In genomic region chr1:62716836-62717478, GRCm38 (mm10) we compare ENCODE assay signal across 10 mouse cellular contexts. TPM values are rescaled to one million over a fixed set of nuclear protein-coding genes. Genes with fewer than 3 reads are reported as not detected.
DNase-seq lines count a peak whose midpoint lies in the region; ATAC-seq lines count a peak whose summit lies in the region.
"Had no signal": no experiment of that assay in that cellular context is flagged by ENCODE, and none has a peak within 500 bp of the region (broad histone marks: within the 10 kb centered on the region; RNA-seq: fewer than 3 reads in every experiment).

No protein-coding gene starts in this region.

- no peaks in the 10 kb centered on the region for H3K27me3 ChIP-seq in midbrain, embryonic 14.5 days (ENCODE audit: control insufficient read depth, insufficient read depth, low read length)
- peaks cover 32% of the 10 kb centered on the region for H3K27me3 ChIP-seq in midbrain, embryonic 10.5 days (ENCODE audit: low read depth, poor library complexity, severe bottlenecking)
- no peaks in the 10 kb centered on the region for H3K27me3 ChIP-seq in hindbrain, embryonic 16.5 days (replicated peaks; ENCODE audit: control insufficient read depth, insufficient read depth, low read length)
- H3K27me3 ChIP-seq: heart, embryonic 13.5 days had no signal

- H3K4me3 ChIP-seq in midbrain, embryonic 14.5 days (replicated peaks; ENCODE audit: low read depth, low read length): no peak overlapping the region
- no peak overlapping the region for H3K4me3 ChIP-seq in midbrain, embryonic 10.5 days
- no peak overlapping the region for H3K4me3 ChIP-seq in hindbrain, embryonic 16.5 days (ENCODE audit: low read length)
- H3K4me3 ChIP-seq: heart, embryonic 13.5 days; midbrain, embryonic 12.5 days had no signal

- 0 out of 2 replicates have a peak, but pooled peaks cover 2% of the 10 kb centered on the region for H3K36me3 ChIP-seq in midbrain, embryonic 14.5 days (ENCODE audit: control insufficient read depth, insufficient read depth, low read length)
- H3K36me3 ChIP-seq in midbrain, embryonic 10.5 days: peaks cover 4% of the 10 kb centered on the region; the same call in 1 of the 2 replicates
- H3K36me3 ChIP-seq in hindbrain, embryonic 16.5 days (ENCODE audit: control insufficient read depth, insufficient read depth, low read length): no peaks in the 10 kb centered on the region
- H3K36me3 ChIP-seq: heart, embryonic 13.5 days; midbrain, embryonic 12.5 days had no signal

- DNase-seq in embryo, embryonic 10.5 days (ENCODE audit: low spot score): peak; percentile 24
- DNase-seq in embryo, embryonic 11 days: no peak
- no peak for DNase-seq in midbrain, embryonic 14.5 days
- DNase-seq in midbrain, embryonic 10.5 days (ENCODE audit: low spot score): no peak
- no peak for DNase-seq in ovary, adult 18-20 months (ENCODE audit: low spot score)
- DNase-seq in thymus, postnatal 36 days: no peak
- no peak for DNase-seq in frontal cortex, adult 2 months (ENCODE audit: extremely low spot score in 1 of 2, low spot score in 1 of 2)

- peaks cover 17% of the 10 kb centered on the region for H3K4me1 ChIP-seq in midbrain, embryonic 14.5 days (ENCODE audit: control insufficient read depth, insufficient read depth, low read length)
- H3K4me1 ChIP-seq in midbrain, embryonic 10.5 days: peaks cover 38% of the 10 kb centered on the region
- H3K4me1 ChIP-seq in hindbrain, embryonic 16.5 days (ENCODE audit: control insufficient read depth, insufficient read depth, low read depth, low read length): peaks cover 11% of the 10 kb centered on the region

- no peak; the same call in 1 of the 2 replicates for ATAC-seq in midbrain, embryonic 14.5 days (ENCODE audit: low FRiP score, low TSS enrichment)
- peak; percentile 58 for ATAC-seq in hindbrain, embryonic 16.5 days

- H3K27ac ChIP-seq in midbrain, embryonic 14.5 days (replicated peaks; ENCODE audit: low read depth, low read length): 0 out of 2 replicates have a peak overlapping the region, but pooled peaks have one; percentile 26
- no peak overlapping the region for H3K27ac ChIP-seq in midbrain, embryonic 10.5 days (replicated peaks)
- H3K27ac ChIP-seq in hindbrain, embryonic 16.5 days (ENCODE audit: low read depth, low read length): peak overlapping the region; percentile 41; the same call in 1 of the 2 replicates
- H3K27ac ChIP-seq: heart, embryonic 13.5 days; midbrain, embryonic 12.5 days had no signal

- 37% methylated on average over 10 of the region's 10 CpGs for whole genome bisulfite sequencing in midbrain, embryonic 14.5 days
- WGBS in midbrain, embryonic 10.5 days: 36% methylated on average over 10 of the region's 10 CpGs
- WGBS in hindbrain, embryonic 16.5 days: 19% methylated on average over 10 of the region's 10 CpGs

- H3K4me2 ChIP-seq in midbrain, embryonic 14.5 days (ENCODE audit: low read length): peak overlapping the region; percentile 28
- H3K4me2 ChIP-seq in hindbrain, embryonic 16.5 days (ENCODE audit: low read length): peak overlapping the region; percentile 46
- H3K4me2 ChIP-seq: heart, embryonic 13.5 days; midbrain, embryonic 12.5 days had no signal

- H3K9ac ChIP-seq in midbrain, embryonic 14.5 days (replicated peaks; ENCODE audit: low read length): peak overlapping the region; percentile 39
- no peak overlapping the region; the same call in 1 of the 2 replicates for H3K9ac ChIP-seq in hindbrain, embryonic 16.5 days (ENCODE audit: low read depth, low read length)
- H3K9ac ChIP-seq: heart, embryonic 13.5 days; midbrain, embryonic 12.5 days had no signal

- H3K9me3 ChIP-seq in midbrain, embryonic 14.5 days (ENCODE audit: control insufficient read depth, low read length): no peaks in the 10 kb centered on the region
- H3K9me3 ChIP-seq in midbrain, embryonic 10.5 days (replicated peaks): no peaks in the 10 kb centered on the region
- no peaks in the 10 kb centered on the region for H3K9me3 ChIP-seq in hindbrain, embryonic 16.5 days (ENCODE audit: control insufficient read depth, low read length)
- H3K9me3 ChIP-seq: heart, embryonic 13.5 days; midbrain, embryonic 12.5 days had no signal

RNA-seq across cellular contexts. Expression of gene Nrp2, which starts 13.9 kb away (rescaled TPM):
- 17.6 and 19.5 TPM in 2 replicates for polyA plus RNA-seq in midbrain, embryonic 14.5 days (2014; fragmentation: Nextera tagmentation; extraction: Ambion mirVana)
- polyA plus RNA-seq in midbrain, embryonic 10.5 days (2016; fragmentation: Nextera tagmentation; extraction: Ambion mirVana): 10.7 and 13.2 TPM in 2 replicates
- polyA plus RNA-seq in hindbrain, embryonic 16.5 days (2015; fragmentation: Nextera tagmentation; extraction: Ambion mirVana): 22.7 and 31.5 TPM in 2 replicates
- polyA plus RNA-seq in frontal cortex, adult 2 months (2012; rRNA removed): 9.9 and 16.7 TPM in 2 replicates
